Mouse (Mus musculus): ENCODE results near the gene Ptpn7. TPM values are rescaled to one million over a fixed set of nuclear protein-coding genes. Genes with fewer than 3 reads are reported as not detected.

Ptpn7 gene
- polyA plus RNA-seq, 1 experiment from 2014 or later = 0.24 TPM

DNA sequence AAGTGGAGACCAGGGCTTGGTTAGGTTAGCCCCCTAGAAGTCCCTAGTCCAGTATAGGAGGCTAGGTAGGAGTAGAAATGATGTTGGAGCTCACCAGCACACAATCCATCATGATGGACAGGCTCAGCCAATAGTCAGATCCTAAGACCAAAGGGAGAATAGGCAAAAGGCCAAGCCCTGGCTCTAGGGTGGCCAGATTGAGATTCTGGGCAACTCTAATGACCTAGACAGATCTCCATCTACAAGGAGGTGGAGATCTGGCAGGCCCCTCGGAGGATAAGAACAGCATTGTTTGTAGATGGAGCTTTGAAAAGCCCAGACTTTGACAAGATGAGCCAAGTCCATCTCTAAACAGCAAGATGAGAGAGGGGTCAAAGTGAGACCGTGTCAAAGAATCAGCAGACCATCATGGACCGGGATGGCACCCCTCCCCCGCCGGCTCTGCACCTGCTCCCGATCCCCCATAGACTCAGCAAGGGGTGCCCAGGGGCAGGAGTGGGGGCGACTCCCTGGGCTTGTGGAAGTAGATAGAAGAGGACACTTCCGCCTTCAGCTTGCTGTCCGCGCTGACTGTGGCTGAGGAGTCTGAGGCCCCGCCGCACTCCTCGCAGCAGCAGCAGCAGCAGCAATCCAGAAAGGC is 28.0 kb downstream of the Ptpn7 start:
- H3K36me3 ChIP-seq = peaks cover 15% of the 10 kb centered on the region
- 90% methylated on average over 13 of the region's 13 CpGs for WGBS
- no peaks in the 10 kb centered on the region for H3K27me3 ChIP-seq
- H3K4me3 ChIP-seq = no peak overlapping the region
- ATAC-seq (replicated peaks) = no peak
- H3K4me2 ChIP-seq (replicated peaks) = no peak overlapping the region
- H3K9me3 ChIP-seq = no peaks in the 10 kb centered on the region
- H3K9ac ChIP-seq (replicated peaks) = no peak overlapping the region
- peaks cover 16% of the 10 kb centered on the region; the same call in 1 of the 2 replicates for H3K4me1 ChIP-seq
- peak overlapping the region; percentile 79; the same call in 1 of the 2 replicates for H3K27ac ChIP-seq (replicated peaks)

DNA sequence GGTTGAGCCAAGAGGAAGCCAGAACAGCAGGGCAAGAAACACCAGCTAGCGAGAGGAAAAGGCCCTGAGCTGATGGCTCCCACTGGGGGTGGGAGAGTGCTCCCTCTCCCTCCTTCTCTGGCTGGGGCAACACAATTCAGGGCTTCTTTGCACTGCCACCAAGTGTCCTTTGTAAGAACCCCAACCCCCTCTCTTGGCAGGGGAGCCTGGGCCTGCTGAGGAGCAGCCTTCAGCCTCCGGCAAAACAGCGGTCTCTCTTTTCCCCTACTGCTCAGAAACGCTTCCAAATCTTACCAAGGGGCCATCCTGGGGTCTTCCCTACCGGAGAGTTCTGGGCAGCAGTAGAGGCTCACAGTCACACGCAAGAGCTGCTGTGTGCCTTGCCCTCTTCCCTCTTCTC is 30.2 kb downstream of the Ptpn7 start:
- whole genome bisulfite sequencing = 22% methylated on average over 6 of the region's 6 CpGs
- H3K27ac ChIP-seq (replicated peaks) = peak overlapping the region; percentile 53; the same call in 1 of the 2 replicates
- H3K27me3 ChIP-seq = no peaks in the 10 kb centered on the region
- no peaks in the 10 kb centered on the region for H3K36me3 ChIP-seq
- H3K4me2 ChIP-seq (replicated peaks) = no peak overlapping the region
- H3K4me3 ChIP-seq = no peak overlapping the region
- peaks cover 16% of the 10 kb centered on the region; the same call in 1 of the 2 replicates for H3K4me1 ChIP-seq
- no peak for ATAC-seq (replicated peaks)
- no peaks in the 10 kb centered on the region for H3K9me3 ChIP-seq
- H3K9ac ChIP-seq (replicated peaks) = no peak overlapping the region

DNA sequence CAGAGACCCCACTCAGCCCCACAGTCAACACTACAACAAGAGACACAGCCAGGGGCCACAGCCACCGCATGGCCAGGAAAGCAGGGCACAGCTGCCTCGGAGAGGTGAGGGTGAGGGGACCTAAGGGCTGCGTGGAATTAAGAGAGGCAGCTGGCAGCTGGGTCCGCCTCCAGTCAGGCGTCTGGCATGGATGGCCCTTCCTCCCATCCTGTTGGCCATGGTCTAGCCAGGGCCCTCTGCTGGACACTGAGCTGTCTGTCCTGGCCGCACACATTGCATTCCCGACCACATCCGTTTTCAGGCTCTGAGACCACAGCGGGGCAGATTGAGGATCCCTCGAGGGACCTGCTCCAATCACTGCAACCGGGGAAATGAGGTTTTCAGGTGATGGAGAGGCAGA is 34.9 kb downstream of the Ptpn7 start, which contains the start of gene Gpr37l1:
Gene Gpr37l1, minus strand, starts transcription at position 247 of the 400 bp plus-strand sequence.
- 0 out of 2 replicates have a peak, but pooled peaks cover 3% of the 10 kb centered on the region for H3K4me1 ChIP-seq
- 65% methylated on average over 11 of the region's 11 CpGs for WGBS
- H3K36me3 ChIP-seq = no peaks in the 10 kb centered on the region
- no peak within 1 kb of the TSS for H3K9ac ChIP-seq (replicated peaks)
- no peak for ATAC-seq (replicated peaks)
- H3K27ac ChIP-seq (replicated peaks) = no peak within 1 kb of the TSS
- H3K9me3 ChIP-seq = no peaks in the 10 kb centered on the region
- H3K4me2 ChIP-seq (replicated peaks) = no peak within 1 kb of the TSS
- H3K27me3 ChIP-seq = no peaks in the 10 kb centered on the region
- no peak within 1 kb of the TSS for H3K4me3 ChIP-seq

DNA sequence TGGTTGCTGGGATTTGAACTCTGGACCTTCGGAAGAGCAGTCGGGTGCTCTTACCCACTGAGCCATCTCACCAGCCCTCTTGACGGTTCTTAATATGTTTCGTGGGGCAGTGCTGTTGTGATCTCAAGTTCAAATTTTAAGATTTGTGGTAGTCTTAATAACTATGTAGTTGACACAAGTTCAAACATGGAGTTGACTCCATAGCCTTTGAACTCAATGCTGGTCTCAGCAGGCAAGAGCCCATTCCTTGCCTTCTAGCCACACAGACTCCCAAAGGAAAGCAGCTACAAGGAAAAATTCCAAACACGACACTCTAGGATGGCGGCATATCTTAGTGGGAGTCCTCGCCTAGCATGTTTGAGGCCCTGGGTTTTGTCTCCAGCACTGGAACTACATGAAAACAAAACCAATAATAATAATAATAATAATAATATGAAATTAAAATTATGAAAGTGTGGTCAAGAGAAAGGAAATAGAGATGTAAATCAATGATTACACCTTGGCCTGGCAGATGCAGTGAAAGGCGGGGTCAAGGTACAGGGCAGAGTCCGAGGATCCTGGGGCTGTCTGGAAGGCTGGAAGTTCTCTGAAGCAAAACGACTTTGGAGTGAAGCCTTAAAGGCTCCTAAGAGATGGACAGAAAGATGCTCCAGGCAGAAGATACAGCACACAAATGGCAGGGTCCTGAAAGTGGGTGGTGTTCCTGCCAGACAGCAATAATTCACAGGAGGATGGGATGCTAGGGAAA is 36.1 kb downstream of the Ptpn7 start:
- no peak overlapping the region for H3K4me3 ChIP-seq
- H3K4me1 ChIP-seq = 0 out of 2 replicates have a peak, but pooled peaks cover 3% of the 10 kb centered on the region
- H3K27ac ChIP-seq (replicated peaks) = no peak overlapping the region
- H3K36me3 ChIP-seq = no peaks in the 10 kb centered on the region
- H3K27me3 ChIP-seq = no peaks in the 10 kb centered on the region
- H3K4me2 ChIP-seq (replicated peaks) = no peak overlapping the region
- 92% methylated on average over 10 of the region's 10 CpGs for WGBS
- no peak overlapping the region for H3K9ac ChIP-seq (replicated peaks)
- ATAC-seq (replicated peaks) = no peak
- H3K9me3 ChIP-seq = no peaks in the 10 kb centered on the region

DNA sequence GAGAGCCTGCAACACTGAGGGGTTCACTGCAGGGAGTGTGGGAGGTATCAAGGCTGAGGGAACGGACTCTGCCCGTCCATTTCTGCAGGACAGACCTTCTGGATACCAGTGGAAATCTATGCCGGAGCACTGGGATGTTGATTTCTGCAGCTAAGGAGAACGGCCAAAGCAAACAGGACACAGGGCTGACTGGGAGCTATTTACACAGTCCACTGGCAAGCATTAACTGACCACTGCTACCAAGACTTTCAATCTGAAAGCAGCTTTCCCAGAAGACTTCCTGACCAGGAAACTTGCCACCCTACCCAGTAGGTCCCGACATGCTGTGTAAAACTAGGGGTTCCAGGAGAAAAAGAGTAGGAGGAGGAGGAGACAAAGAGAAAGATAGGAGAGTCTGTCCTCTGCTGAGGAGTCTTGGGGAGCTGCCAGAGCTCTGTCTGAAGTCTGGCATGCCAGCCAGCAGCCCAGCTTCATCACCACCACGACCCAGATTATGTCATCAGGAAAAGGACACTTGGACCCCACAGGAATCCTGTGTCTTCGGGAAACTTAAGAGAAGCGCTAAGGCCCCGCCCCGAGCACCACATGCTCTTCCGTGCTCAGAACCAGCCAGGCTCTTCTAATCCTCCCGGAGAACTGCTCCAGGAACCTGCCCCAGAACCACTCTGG is 37.2 kb downstream of the Ptpn7 start:
- no peak overlapping the region for H3K9ac ChIP-seq (replicated peaks)
- H3K36me3 ChIP-seq = no peaks in the 10 kb centered on the region
- 0 out of 2 replicates have a peak, but pooled peaks cover 3% of the 10 kb centered on the region for H3K4me1 ChIP-seq
- no peak overlapping the region for H3K4me3 ChIP-seq
- H3K4me2 ChIP-seq (replicated peaks) = no peak overlapping the region
- no peaks in the 10 kb centered on the region for H3K27me3 ChIP-seq
- WGBS = 53% methylated on average over 12 of the region's 12 CpGs
- ATAC-seq (replicated peaks) = no peak
- no peaks in the 10 kb centered on the region for H3K9me3 ChIP-seq
- no peak overlapping the region for H3K27ac ChIP-seq (replicated peaks)

DNA sequence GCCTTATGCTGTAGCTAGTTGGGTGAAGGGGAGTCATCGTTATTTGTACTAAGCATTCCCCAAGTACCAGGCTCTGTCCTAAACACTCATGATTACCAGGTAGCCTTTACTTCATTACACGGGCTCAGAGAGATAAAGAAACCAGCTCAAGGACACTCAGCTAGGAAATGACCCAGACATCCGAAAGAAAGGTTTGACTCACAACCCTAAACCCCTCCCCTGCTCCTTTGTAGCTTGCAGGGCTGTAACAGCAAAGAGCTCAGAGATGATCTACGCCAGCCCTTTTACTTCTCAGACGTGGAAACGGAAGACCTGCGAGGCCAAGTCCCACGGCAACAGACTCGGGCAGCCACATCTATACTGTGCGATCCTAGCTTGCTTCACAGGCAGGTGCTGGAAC is 37.8 kb downstream of the Ptpn7 start:
- no peak for ATAC-seq (replicated peaks)
- Histone ChIP-seq H3K9me3 (no peaks in the 10 kb centered on the region), H3K27me3 (no peaks in the 10 kb centered on the region), H3K27ac (replicated peaks) (no peak overlapping the region), H3K4me1 (0 out of 2 replicates have a peak, but pooled peaks cover 3% of the 10 kb centered on the region), H3K36me3 (no peaks in the 10 kb centered on the region), H3K9ac (replicated peaks) (no peak overlapping the region), H3K4me2 (replicated peaks) (no peak overlapping the region), H3K4me3 (no peak overlapping the region)
- 76% methylated on average over 10 of the region's 10 CpGs for WGBS

DNA sequence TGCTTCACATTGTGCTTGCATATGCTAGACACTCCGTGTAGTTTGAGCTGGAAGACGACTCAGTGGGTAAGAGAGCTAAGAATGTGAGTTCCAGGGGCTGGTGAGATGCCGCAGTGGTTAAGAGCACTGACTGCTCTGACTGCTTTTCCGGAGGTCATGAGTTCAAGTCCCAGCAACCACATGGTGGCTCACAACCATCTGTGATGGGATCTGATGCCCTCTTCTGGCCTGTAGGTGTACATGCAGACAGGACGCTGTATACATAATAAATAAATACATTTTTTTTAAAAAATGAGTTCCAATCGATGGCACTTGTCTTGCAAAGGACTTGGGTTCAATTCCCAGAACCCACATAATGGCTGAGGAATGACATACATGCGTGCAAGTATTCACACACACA is 38.7 kb downstream of the Ptpn7 start:
- WGBS = 83% methylated on average over 7 of the region's 7 CpGs
- Histone ChIP-seq H3K36me3 (no peaks in the 10 kb centered on the region), H3K27me3 (no peaks in the 10 kb centered on the region), H3K4me3 (no peak overlapping the region), H3K9ac (replicated peaks) (no peak overlapping the region), H3K4me2 (replicated peaks) (no peak overlapping the region), H3K9me3 (no peaks in the 10 kb centered on the region), H3K4me1 (0 out of 2 replicates have a peak, but pooled peaks cover 3% of the 10 kb centered on the region), H3K27ac (replicated peaks) (no peak overlapping the region)
- ATAC-seq (replicated peaks) = no peak

DNA sequence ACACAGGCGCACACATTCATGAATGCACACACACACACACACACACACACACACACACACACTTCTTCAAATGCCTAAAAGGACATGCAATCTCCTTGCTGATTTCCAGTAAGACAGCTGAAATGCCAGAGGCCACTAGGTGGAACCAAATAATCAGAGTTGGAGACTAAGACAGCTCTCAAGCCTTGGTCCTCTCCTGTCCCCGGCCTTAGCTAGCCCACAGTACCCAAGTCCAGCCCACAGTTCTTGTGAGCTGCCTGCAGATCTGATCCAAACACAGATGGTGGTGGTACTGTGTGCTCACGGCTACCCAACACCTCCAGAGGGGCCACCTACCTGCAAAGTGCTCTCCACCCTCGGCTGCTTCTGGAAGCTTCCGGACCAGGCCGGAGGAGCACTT is 39.5 kb downstream of the Ptpn7 start:
- Histone ChIP-seq H3K9me3 (no peaks in the 10 kb centered on the region), H3K4me2 (replicated peaks) (no peak overlapping the region), H3K9ac (replicated peaks) (no peak overlapping the region), H3K4me3 (no peak overlapping the region), H3K27ac (replicated peaks) (no peak overlapping the region), H3K27me3 (no peaks in the 10 kb centered on the region), H3K36me3 (no peaks in the 10 kb centered on the region), H3K4me1 (0 out of 2 replicates have a peak, but pooled peaks cover 3% of the 10 kb centered on the region)
- peak; percentile 58 for ATAC-seq (replicated peaks)
- WGBS = 54% methylated on average over 6 of the region's 6 CpGs

DNA sequence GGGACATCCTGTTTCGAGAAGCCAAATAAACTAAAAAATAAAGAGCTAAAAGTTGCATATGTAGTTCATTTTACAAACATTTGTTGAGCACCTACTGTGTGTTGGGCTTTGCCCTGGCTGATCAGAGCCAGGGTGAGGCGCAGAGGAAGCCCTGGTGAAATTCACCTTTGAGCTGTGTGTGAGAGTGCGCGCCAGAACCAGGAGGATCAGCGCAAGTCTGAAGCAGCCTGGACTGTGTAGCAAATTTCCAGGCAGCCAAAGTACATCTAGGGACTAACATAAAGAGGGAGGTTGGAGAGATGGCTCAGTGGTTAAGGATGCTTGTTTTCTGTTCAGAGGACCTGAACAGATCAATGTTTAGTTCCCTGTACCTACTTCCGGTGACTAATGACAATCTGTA is 40.8 kb downstream of the Ptpn7 start:
- ATAC-seq (replicated peaks) = no peak
- Histone ChIP-seq H3K27ac (replicated peaks) (no peak overlapping the region), H3K36me3 (no peaks in the 10 kb centered on the region), H3K9ac (replicated peaks) (no peak overlapping the region), H3K4me1 (0 out of 2 replicates have a peak, but pooled peaks cover 3% of the 10 kb centered on the region), H3K4me3 (no peak overlapping the region), H3K9me3 (no peaks in the 10 kb centered on the region), H3K4me2 (replicated peaks) (no peak overlapping the region), H3K27me3 (no peaks in the 10 kb centered on the region)
- 93% methylated on average over 6 of the region's 6 CpGs for WGBS

DNA sequence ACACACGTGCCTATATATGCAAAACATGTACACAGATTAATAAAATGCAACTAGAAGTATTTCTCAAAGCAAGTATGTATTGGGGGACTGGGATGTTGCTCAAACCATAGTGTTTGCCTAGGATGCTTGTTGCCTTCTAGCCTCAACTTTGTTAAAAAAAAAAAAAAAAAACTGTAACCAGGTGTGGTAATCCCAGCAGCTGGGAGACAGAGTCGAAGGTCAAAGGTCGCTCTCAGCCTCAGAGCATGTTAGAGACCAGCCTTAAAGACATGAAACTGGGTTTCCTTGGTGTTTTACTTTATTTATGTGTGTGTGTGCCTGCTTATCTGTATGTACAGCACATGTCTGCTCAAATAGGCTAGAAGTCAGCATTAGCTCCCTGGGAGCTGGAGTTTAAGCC is 42.7 kb downstream of the Ptpn7 start:
- Histone ChIP-seq H3K27me3 (no peaks in the 10 kb centered on the region), H3K27ac (replicated peaks) (no peak overlapping the region), H3K4me1 (no peaks in the 10 kb centered on the region), H3K9ac (replicated peaks) (no peak overlapping the region), H3K36me3 (no peaks in the 10 kb centered on the region), H3K4me2 (replicated peaks) (no peak overlapping the region), H3K4me3 (no peak overlapping the region), H3K9me3 (no peaks in the 10 kb centered on the region)
- ATAC-seq (replicated peaks) = no peak
- 76% methylated on average over 3 of the region's 3 CpGs for WGBS

DNA sequence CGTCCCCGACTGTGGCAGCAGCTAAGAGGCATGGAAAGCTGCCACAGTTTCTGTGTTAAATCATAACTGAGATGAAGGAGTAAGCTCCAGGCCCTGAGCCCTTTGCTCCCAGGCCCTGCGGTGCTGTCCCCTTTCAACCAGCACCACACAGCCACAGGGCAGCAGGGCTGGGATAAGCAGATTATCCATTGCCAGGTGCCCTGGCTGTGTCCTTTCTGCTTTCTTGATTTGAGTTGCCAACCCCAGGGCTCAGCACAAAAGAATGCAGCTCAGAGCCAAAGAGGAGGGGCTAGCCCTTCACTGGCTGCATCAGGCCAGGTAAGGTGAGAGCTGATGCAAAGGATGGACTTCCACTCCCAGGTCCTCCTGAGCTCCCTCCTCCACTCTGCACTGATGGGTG is 45.2 kb downstream of the Ptpn7 start:
- H3K36me3 ChIP-seq = no peaks in the 10 kb centered on the region
- H3K27me3 ChIP-seq = no peaks in the 10 kb centered on the region
- H3K27ac ChIP-seq (replicated peaks) = no peak overlapping the region
- H3K9me3 ChIP-seq = no peaks in the 10 kb centered on the region
- WGBS = 71% methylated on average over 3 of the region's 3 CpGs
- 0 out of 2 replicates have a peak, but pooled peaks cover 8% of the 10 kb centered on the region for H3K4me1 ChIP-seq
- no peak overlapping the region for H3K9ac ChIP-seq (replicated peaks)
- H3K4me3 ChIP-seq = no peak overlapping the region
- no peak overlapping the region for H3K4me2 ChIP-seq (replicated peaks)
- no peak for ATAC-seq (replicated peaks)

DNA sequence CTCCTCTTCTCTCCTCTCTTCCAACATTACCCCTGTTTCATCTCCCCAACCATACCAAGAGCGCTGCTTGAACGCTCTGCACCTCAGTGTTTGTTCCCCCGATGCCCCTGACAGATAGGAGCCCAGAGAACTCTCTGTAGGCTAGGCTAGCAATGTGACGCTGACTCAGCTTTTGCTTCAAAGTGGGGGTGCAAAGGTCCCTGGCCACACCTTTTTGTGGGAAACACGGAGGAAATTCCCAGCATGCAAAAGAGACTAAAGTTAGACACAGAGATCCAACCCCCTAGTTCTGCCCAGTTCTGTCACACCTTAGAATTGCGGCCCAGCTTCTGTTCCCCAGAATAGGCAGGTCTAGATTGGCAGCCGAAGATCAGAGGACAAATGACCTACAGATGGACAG is 46.4 kb downstream of the Ptpn7 start:
- no peak overlapping the region for H3K27ac ChIP-seq (replicated peaks)
- 90% methylated on average over 7 of the region's 7 CpGs for WGBS
- H3K27me3 ChIP-seq = no peaks in the 10 kb centered on the region
- H3K4me1 ChIP-seq = 0 out of 2 replicates have a peak, but pooled peaks cover 8% of the 10 kb centered on the region
- no peak for ATAC-seq (replicated peaks)
- H3K4me2 ChIP-seq (replicated peaks) = no peak overlapping the region
- H3K36me3 ChIP-seq = no peaks in the 10 kb centered on the region
- no peak overlapping the region for H3K4me3 ChIP-seq
- no peaks in the 10 kb centered on the region for H3K9me3 ChIP-seq
- no peak overlapping the region for H3K9ac ChIP-seq (replicated peaks)

Measured in forebrain, embryonic 15.5 days (tissue).